Mouse (Mus musculus) gastrocnemius, postnatal 4 days (tissue): ENCODE results near the gene Exoc2. TPM values are rescaled to one million over a fixed set of nuclear protein-coding genes. Genes with fewer than 3 reads are reported as not detected.

Experiments
- DNase-seq, 2 experiments: peaks; one replicate each; pipeline ENCODE4 v3.0.0; 2021 to 2022; ENCODE audit warnings: low spot score in 2 of 2, mixed read lengths in 2 of 2
- total RNA-seq, 2 experiments: library from RNA; stranded (reverse); gene quantifications; 2 replicates each; pipeline ENCODE4 v1.2.3; 2021

The Exoc2 gene
- total RNA-seq, 2 experiments from 2014 or later: 20.5 to 20.9 TPM

GRCm38 (mm10) chr13:30786235-30787035 is 187.5 kb downstream of the Exoc2 start:
- DNase-seq: no peak

DNA sequence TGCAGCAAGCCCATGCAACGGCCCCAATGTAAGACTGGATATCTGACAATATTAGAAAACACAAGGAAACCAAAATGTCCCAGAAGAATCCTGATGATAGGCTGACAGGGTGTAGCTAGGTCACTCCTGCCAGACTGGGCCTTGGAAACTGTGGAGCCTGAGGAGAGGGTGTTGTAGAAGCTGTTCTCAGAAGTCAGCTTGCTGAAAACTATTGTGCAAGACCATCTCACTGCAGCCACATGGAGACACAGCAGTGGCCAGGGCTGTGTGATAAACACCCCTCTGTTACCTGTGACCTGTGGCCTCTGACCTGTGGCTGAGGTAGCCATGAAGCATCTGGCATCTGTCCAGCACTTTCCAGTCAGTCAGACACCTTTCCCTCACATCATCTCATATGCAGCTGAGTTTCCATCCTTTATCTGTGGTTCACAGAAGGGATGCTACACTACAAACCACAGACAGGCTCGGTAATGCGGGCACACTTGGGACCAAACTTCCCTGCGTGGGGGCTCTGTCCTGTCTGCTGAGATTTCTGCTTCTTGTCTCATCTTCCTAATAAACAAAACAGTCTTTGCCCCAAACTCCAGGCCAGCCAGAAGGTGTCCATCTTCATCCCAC is 188.4 kb downstream of the Exoc2 start:
- DNase-seq: no peak

GRCm38 (mm10) chr13:30782419-30782818 is 191.5 kb downstream of the Exoc2 start:
- no peak for DNase-seq

DNA sequence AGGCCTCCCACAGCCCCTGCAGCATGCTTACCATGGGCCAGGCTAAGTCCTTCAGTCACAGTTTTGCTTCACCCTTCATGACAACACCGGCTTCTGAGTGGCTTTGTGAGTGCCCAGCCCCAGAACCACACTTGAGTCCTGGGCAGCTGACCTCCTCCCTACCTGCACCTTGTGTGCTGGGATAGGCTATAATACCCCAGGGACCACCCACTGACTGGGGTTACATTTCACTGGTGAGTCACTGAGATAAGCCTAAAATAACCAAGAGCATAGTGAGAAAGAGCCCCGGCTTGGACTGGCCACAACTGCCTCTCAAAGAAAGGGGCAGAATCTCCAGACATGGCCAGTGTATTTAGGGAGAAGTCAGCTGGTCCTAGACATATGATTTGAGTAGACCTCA is 192.0 kb downstream of the Exoc2 start:
- no peak for DNase-seq

DNA sequence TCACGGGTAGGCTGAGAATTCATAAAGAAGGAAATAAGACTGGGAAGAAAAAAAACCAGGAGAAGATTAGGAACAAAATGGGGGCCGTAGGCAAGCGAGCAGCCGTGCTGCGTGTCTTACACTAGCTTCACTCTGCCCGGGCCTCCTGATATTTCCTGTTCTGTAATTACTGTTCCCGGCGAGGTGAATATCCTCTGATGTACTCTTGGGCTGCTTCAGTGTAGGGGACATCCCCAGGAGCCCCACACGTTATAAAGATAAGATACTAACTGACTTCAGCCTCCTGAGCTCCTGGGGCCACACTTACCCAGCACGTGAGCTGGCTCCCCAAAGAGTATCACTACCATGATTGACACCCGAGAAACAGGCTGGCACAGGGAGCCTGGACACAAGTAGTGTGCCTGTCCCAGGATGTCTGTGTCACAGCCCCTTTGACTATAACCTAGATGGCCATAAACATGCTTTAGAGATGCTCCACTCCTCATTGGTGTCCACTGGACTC is 196.2 kb downstream of the Exoc2 start:
- no peak for DNase-seq

DNA sequence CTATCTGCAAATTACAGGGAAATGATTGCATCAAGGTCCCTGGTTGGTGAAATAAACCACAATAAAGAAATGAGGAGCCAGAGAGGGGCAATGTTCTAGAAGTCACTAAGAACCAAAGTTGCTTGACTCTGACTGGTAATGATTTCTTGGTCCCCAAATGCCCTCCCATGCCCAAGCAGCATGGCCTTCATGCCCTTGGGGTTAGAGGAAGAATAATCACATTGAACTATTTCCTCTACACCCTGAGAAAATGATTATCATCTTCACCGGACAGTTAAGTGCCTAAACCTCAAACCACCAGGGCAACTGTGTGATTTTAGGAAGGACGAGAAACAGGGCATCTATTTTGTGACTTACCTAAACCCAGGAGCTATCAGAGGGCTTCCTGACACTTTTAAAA is 197.9 kb downstream of the Exoc2 start:
- no peak for DNase-seq

DNA sequence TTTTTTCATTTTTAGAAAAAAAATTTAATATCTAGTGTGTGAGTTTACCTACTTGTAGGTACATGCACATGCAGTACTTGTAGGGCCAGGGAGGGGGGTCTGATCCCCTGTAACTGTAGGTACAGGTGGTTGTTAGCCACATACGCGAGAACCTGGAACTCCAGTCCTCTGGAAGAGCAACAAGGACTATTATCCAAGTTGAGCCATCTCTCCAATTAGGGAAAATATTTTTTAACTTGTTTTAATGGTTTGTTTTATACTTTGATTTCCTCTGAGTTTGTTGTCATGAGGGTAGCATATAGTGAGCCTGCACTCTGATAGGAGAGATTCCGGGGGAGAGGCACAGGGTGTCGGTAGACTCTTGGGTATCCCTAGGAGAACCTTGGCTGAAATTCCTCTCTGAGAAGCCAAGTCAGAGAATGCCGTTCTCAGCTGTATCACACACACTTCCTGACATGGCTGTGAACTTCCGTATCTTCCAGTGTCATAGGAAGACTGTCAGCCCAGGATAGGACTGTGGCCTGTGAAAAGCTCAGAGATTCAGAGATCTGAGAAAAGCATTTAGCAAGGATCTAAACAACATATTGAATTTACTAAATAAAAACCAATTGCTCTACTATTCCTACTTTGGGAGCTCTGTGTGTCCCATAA is 206.3 kb downstream of the Exoc2 start:
- no peak for DNase-seq

DNA sequence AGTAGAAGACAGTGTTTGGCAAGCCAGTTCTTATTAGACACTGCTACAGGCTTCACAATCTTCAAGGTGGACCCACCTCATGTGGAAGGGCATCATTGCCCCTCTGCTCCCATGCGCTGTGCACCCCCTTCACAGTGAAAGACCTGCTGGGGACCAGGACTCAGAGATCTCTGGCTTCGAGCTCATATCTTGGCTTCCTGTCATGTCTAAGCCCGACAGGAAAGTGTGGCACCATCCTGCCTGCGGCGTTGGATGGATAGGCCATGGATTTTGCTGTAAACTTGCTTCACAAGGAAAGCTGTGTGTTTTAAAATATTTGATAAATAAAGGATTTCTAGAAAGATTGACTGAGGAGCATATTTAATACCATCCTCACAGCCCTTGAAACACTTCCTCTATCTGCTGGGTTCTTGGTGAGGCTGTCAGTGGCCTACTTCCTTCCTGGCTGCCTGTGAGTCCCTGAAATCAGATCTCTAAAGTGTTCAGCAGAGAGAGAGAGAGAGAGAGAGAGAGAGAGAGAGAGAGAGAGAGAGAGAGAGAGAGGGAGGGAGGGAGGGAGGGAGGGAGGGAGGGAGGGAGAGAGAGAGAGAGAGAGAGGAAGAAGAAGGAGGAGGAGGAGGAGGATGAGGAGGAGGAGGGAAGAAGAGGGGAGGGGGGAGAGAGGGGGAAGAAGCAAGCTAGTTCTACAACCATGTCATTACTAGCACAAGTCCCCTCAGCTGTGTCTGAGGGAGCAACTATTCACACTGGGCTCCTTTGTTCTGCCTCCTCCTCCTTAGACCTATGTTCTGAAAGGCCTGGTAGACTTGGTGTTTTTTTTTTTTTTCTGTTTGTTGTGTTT is 207.0 kb downstream of the Exoc2 start:
- DNase-seq: no peak

- DNase-seq: no peak
Measured at GRCm38 (mm10) chr13:30765906-30766305, 208.0 kb downstream of the Exoc2 start.

DNA sequence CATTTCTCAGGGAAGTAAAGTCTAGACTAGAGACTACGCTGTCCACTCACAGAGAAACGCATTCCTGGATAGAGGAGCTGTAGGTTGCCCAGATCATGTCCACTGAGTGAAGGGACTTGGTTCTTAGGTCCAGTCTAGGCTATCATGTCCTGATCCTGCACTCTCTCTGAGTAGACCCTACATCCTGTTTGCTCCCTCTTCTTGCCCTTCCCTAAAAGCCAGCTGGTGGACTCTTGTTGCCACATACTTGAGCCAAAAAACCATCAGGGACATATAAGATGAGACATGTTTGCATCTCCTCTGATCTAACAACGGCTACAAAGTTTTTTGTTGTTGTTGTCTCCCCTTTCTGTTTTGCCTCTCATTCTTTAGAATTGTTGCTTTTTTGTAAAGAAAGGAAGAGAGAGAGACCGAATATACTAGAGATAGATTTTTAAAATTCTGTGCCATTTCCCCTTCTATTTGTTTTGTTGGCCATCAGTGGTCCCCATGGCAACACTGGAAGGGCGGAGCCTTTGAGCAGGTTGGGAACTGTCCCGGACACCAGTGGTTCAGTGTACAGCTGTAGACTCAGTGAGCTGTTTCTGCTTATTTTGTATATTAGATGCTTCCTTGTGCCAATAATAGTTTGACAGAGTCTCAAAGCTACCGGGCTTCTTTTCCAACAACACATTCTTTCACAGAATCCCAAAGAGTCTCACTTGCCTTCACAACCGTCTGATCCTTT is 209.7 kb downstream of the Exoc2 start:
- no peak for DNase-seq

Other genes with a start within 250 kb of the Exoc2 start
- gene Irf4, start 224.9 kb downstream of the Exoc2 start, total RNA-seq: 1 to 10 TPM; 1.2 to 2.0 TPM
- gene Hus1b, start 26.3 kb downstream of the Exoc2 start, total RNA-seq: under 1 TPM; 0.91 to 0.93 TPM
- gene Gm5447, start 111 bp upstream of the Exoc2 start, total RNA-seq: not detected